Mouse (Mus musculus): ENCODE measurements around the gene Tmem220.

- TF ChIP-seq CTCF (IDR thresholded peaks at IDR 0.05; ENCODE audit: borderline replicate concordance, extremely low read depth, insufficient read depth, insufficient read length) (no peak), POLR2A (IDR thresholded peaks at IDR 0.05; ENCODE audit: borderline replicate concordance, extremely low read depth, insufficient read depth, insufficient read length, poor library complexity, severe bottlenecking) (no peak)
Measured at GRCm38 (mm10) chr11:67036229-67036628, 11.3 kb downstream of the Tmem220 start.
